Mouse (Mus musculus) thymus, adult 2 months (tissue): ENCODE data around the gene Ncoa7. TPM values are rescaled to one million over a fixed set of nuclear protein-coding genes. Genes with fewer than 3 reads are reported as not detected.

Experiments used
- DNase-seq: peaks from one replicate; pipeline ENCODE4 v3.0.0; 2021
- H3K27ac ChIP-seq: fragments of 200-500 bp; 2 replicates; pipeline ENCODE4 v1.5.1; 2012; ENCODE audit warnings: low read length, control low read depth; ENCODE audit not compliant: control insufficient read depth, insufficient read depth
- H3K27me3 ChIP-seq: fragments of 200-500 bp; 2 replicates; pipeline ENCODE4 v1.6.1; 2012; ENCODE audit warnings: mild to moderate bottlenecking, low read length, moderate library complexity, mixed read lengths; ENCODE audit not compliant: control insufficient read depth, insufficient read depth
- H3K36me3 ChIP-seq: fragments of 200-500 bp; 2 replicates; pipeline ENCODE4 v1.6.1; 2012; ENCODE audit warnings: mild to moderate bottlenecking, low read length, moderate library complexity; ENCODE audit not compliant: control insufficient read depth, insufficient read depth
- H3K4me1 ChIP-seq: fragments of 200-500 bp; replicated peaks from 2 replicates; pipeline ENCODE4 v1.6.1; 2012; ENCODE audit warnings: low read length; ENCODE audit not compliant: control insufficient read depth, insufficient read depth
- H3K4me3 ChIP-seq: fragments of 200-500 bp; 2 replicates; pipeline ENCODE4 v1.5.1; 2012; ENCODE audit warnings: mild to moderate bottlenecking, low read length, control low read depth, moderate library complexity; ENCODE audit not compliant: control insufficient read depth, insufficient read depth
- CTCF ChIP-seq: fragments of 200-500 bp; IDR thresholded peaks from 2 replicates; pipeline ENCODE4 v1.5.1; 2012; ENCODE audit warnings: mild to moderate bottlenecking, control low read depth, low read length, moderate library complexity, borderline replicate concordance; ENCODE audit not compliant: control insufficient read depth, poor library complexity, insufficient read depth; ENCODE audit errors: extremely low read depth
- POLR2A ChIP-seq: fragments of 200-500 bp; IDR thresholded peaks from 2 replicates; pipeline ENCODE4 v1.6.1; 2012; ENCODE audit warnings: mild to moderate bottlenecking, low read length, control low read depth, moderate library complexity; ENCODE audit not compliant: control insufficient read depth, poor library complexity, insufficient read depth; ENCODE audit errors: extremely low read depth
- WGBS: fragments of 180-500 bp; shearing (Covaris S2); methylation state at CpG from one replicate; pipeline ENCODE4 v1.1.7; 2018; 5-methylcytosine and 5-hydroxymethylcytosine counted together
- polyA plus RNA-seq: library from polyadenylated mRNA; depleted of rRNA; stranded (reverse); fragments of >200 nt; gene quantifications from 2 replicates; pipeline ENCODE4 v1.2.3, GENCODE M21; 2012

The Ncoa7 gene
- polyA plus RNA-seq, 1 experiment = 7.7 TPM

GRCm38 (mm10) chr10:30759360-30760147 lies 43.6 kb downstream of the Ncoa7 start:
- WGBS = 95% methylated on average over 8 of the region's 8 CpGs

GRCm38 (mm10) chr10:30756064-30756463 lies 47.1 kb downstream of the Ncoa7 start:
- no peaks in the 10 kb centered on the region for H3K36me3 ChIP-seq
- H3K4me3 ChIP-seq = no peak overlapping the region
- no peaks in the 10 kb centered on the region for H3K4me1 ChIP-seq
- H3K27me3 ChIP-seq = no peaks in the 10 kb centered on the region
- no peak for TF ChIP-seq POLR2A
- TF ChIP-seq CTCF = no peak
- no peak overlapping the region for H3K27ac ChIP-seq
- no peak for DNase-seq

More at GRCm38 (mm10) chr10:30759360-30760147, 43.6 kb downstream of the Ncoa7 start:
- H3K27me3 ChIP-seq = no peaks in the 10 kb centered on the region
- no peaks in the 10 kb centered on the region for H3K4me1 ChIP-seq
- no peaks in the 10 kb centered on the region for H3K36me3 ChIP-seq
- H3K4me3 ChIP-seq = no peak overlapping the region
- no peak overlapping the region for H3K27ac ChIP-seq
- TF ChIP-seq POLR2A (no peak), CTCF (no peak)
- no peak for DNase-seq

DNA sequence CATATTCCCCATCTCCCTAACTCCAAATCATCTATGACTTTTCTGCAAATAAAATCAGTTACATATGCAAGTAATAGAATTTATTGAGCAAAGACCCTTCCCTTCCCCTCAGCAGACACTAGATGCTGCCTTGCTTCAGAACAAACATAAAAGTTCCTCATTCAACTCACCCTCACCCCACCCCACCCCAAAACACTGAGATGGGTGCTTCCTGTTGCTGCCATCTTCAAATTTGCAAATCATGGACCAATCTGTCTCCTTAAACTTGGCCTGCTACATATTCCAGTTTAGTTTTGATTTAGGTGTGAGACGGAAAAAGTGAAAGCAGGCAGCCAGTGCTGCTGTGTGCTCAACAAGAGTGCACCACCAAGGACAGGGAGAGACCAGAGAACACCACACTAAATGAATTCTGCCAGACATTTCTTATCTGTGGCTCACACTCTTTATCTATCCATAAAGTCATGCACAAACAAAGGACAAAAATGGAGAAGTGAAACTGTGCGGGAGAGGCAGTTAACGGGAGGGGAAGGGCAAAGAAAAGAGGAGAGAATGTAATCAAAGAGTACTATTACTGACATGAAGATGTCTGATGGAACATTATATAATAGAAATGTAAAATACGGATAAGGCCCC lies 48.2 kb downstream of the Ncoa7 start:
- Histone ChIP-seq H3K4me3 (no peak overlapping the region), H3K27ac (no peak overlapping the region), H3K27me3 (no peaks in the 10 kb centered on the region), H3K4me1 (no peaks in the 10 kb centered on the region), H3K36me3 (no peaks in the 10 kb centered on the region)
- DNase-seq = no peak
- WGBS = 43% methylated on average over 4 of the region's 4 CpGs
- TF ChIP-seq POLR2A = no peak
- TF ChIP-seq CTCF = no peak

GRCm38 (mm10) chr10:30754082-30754481 lies 49.0 kb downstream of the Ncoa7 start:
- WGBS = 90% methylated on average over 3 of the region's 3 CpGs

DNA sequence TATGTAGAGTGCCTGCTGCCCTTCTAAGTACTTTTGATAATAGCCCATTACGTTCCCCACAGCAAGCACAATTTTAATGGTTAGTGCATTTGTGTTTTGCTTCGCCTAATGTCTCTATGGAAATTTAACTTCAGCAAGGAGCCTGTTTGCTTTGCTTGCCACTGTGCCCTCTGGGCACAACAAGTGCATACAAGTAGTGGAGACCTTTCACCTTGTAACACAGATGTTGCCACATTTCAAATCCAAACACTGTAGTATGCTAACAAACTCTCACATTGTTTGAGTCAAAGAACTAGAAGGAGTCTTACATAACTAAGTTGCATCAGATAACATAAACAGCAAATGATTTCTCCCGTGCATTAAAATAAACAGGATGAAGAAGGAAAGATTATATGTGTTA lies 50.6 kb downstream of the Ncoa7 start:
- no peaks in the 10 kb centered on the region for H3K36me3 ChIP-seq
- no peaks in the 10 kb centered on the region for H3K4me1 ChIP-seq
- H3K27ac ChIP-seq = no peak overlapping the region
- no peak for DNase-seq
- TF ChIP-seq CTCF (no peak), POLR2A (no peak)
- H3K4me3 ChIP-seq = no peak overlapping the region
- no peaks in the 10 kb centered on the region for H3K27me3 ChIP-seq
- 97% methylated on average over 3 of the region's 3 CpGs for WGBS

More at GRCm38 (mm10) chr10:30754082-30754481, 49.0 kb downstream of the Ncoa7 start:
- Histone ChIP-seq H3K27ac (no peak overlapping the region), H3K4me3 (no peak overlapping the region), H3K27me3 (no peaks in the 10 kb centered on the region), H3K4me1 (no peaks in the 10 kb centered on the region), H3K36me3 (no peaks in the 10 kb centered on the region)
- no peak for DNase-seq
- TF ChIP-seq CTCF (no peak), POLR2A (no peak)

DNA sequence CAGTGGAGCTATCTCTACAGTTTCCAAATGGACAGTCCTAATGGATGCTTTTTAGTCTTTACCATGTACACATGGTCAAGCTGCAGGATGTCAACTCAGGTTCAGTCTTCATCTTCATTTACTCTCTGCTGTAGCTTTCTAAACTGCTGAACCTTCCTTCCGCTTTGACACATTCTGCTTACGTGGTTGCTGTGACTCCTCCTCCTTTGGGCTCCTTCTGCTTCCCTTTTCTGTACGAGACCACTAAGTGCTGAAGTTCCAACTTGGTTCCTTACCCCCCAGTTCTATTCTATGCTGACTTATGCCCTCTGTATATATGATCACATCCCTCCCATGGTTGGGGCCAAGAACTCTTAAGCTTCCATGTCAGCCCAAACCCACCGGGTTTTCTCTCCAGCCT lies 51.5 kb downstream of the Ncoa7 start:
- TF ChIP-seq POLR2A = no peak
- no peak for TF ChIP-seq CTCF
- no peak for DNase-seq
- WGBS = 81% methylated on average over 4 of the region's 4 CpGs

More for the DNA sequence above, 51.5 kb downstream of the Ncoa7 start:
- Histone ChIP-seq H3K4me1 (no peaks in the 10 kb centered on the region), H3K4me3 (no peak overlapping the region), H3K36me3 (no peaks in the 10 kb centered on the region), H3K27ac (no peak overlapping the region), H3K27me3 (no peaks in the 10 kb centered on the region)
